Mouse (Mus musculus) midbrain, embryonic 11.5 days (tissue): Measurements from ENCODE around the gene Vmn1r15. TPM values are rescaled to one million over a fixed set of nuclear protein-coding genes. Genes with fewer than 3 reads are reported as not detected.

Experiments
- ATAC-seq: fragments of 200-750 bp; cut with Nextera tagmentation; 2 replicates; pipeline ENCODE4 v1.8.0; 2017; ENCODE audit warnings: moderate TSS enrichment, moderate library complexity; ENCODE audit not compliant: low FRiP score
- DNase-seq: peaks from one replicate; pipeline ENCODE4 v3.0.0; 2015; ENCODE audit warnings: low spot score; ENCODE audit errors: missing footprints
- H3K27ac ChIP-seq: fragments of 300-500 bp; sonication (generic); 2 replicates; pipeline ENCODE4 v1.5.1; 2014; ENCODE audit warnings: low read depth, low read length
- H3K27me3 ChIP-seq: fragments of 300-500 bp; sonication (generic); 2 replicates; pipeline ENCODE4 v1.6.1; 2014; ENCODE audit warnings: mild to moderate bottlenecking, low read length, moderate library complexity, mixed read lengths; ENCODE audit not compliant: control insufficient read depth, insufficient read depth
- H3K36me3 ChIP-seq: fragments of 300-500 bp; sonication (generic); 2 replicates; pipeline ENCODE4 v1.6.1; 2014; ENCODE audit warnings: mild to moderate bottlenecking, low read length, moderate library complexity, mixed read lengths; ENCODE audit not compliant: control insufficient read depth, insufficient read depth
- H3K4me1 ChIP-seq: fragments of 300-500 bp; sonication (generic); 2 replicates; pipeline ENCODE4 v1.6.1; 2014; ENCODE audit warnings: low read length; ENCODE audit not compliant: control insufficient read depth, insufficient read depth
- H3K4me2 ChIP-seq: fragments of 300-500 bp; sonication (generic); 2 replicates; pipeline ENCODE4 v1.6.1; 2014; ENCODE audit warnings: mild to moderate bottlenecking, moderate library complexity
- H3K4me3 ChIP-seq: fragments of 300-500 bp; sonication (generic); 2 replicates; pipeline ENCODE4 v1.5.1; 2014; ENCODE audit warnings: low read depth, low read length
- H3K9ac ChIP-seq: fragments of 300-500 bp; sonication (generic); 2 replicates; pipeline ENCODE4 v1.6.1; 2014; ENCODE audit warnings: low read length
- H3K9me3 ChIP-seq: fragments of 300-500 bp; sonication (generic); 2 replicates; pipeline ENCODE4 v1.6.1; 2016; ENCODE audit warnings: low read length; ENCODE audit not compliant: control insufficient read depth
- WGBS: fragments of 180-500 bp; shearing (Covaris S2); extraction: QIAGEN DNeasy Blood & Tissue Kit; methylation state at CpG from one replicate; pipeline ENCODE4 v1.1.7; 2014; 5-methylcytosine and 5-hydroxymethylcytosine counted together
- polyA plus RNA-seq: library from polyadenylated mRNA; unstranded; fragments of >200 nt; fragmentation: Nextera tagmentation; extraction: Ambion mirVana; gene quantifications from 2 replicates; pipeline ENCODE4 v1.2.1, GENCODE M21; 2014

The Vmn1r15 gene
- polyA plus RNA-seq, result not detected in 2 replicates

- no peaks in the 10 kb centered on the region for H3K27me3 ChIP-seq
- no peak within 1 kb of the TSS for H3K9ac ChIP-seq
- H3K27ac ChIP-seq, result no peak within 1 kb of the TSS
- H3K4me2 ChIP-seq, result no peak within 1 kb of the TSS
- WGBS, result 82% methylated on average over 1 of the region's 1 CpGs
- ATAC-seq, result no peak
- H3K4me3 ChIP-seq, result no peak within 1 kb of the TSS
- no peak for DNase-seq
- no peaks in the 10 kb centered on the region for H3K4me1 ChIP-seq
- H3K9me3 ChIP-seq, result no peaks in the 10 kb centered on the region
- no peaks in the 10 kb centered on the region for H3K36me3 ChIP-seq
Measured at GRCm38 (mm10) chr6:57257652-57258051, at the start of gene Vmn1r15. Gene Vmn1r15, plus strand, starts transcription at chr6:57257952.

- Histone ChIP-seq H3K4me1 (no peaks in the 10 kb centered on the region), H3K4me2 (no peak within 1 kb of the TSS), H3K27ac (no peak within 1 kb of the TSS), H3K4me3 (no peak within 1 kb of the TSS), H3K9ac (no peak within 1 kb of the TSS), H3K27me3 (no peaks in the 10 kb centered on the region), H3K36me3 (no peaks in the 10 kb centered on the region), H3K9me3 (no peaks in the 10 kb centered on the region)
- ATAC-seq, result no peak
- DNase-seq, result no peak
- 92% methylated on average over 3 of the region's 3 CpGs for WGBS
Measured at GRCm38 (mm10) chr6:57231386-57231785, 26.4 kb upstream of the Vmn1r15 start, which contains the start of gene Vmn1r14. Gene Vmn1r14, plus strand, starts transcription at chr6:57231686.

GRCm38 (mm10) chr6:57260990-57261389 lies 3.2 kb downstream of the Vmn1r15 start:
- no peaks in the 10 kb centered on the region for H3K36me3 ChIP-seq
- no peaks in the 10 kb centered on the region for H3K4me1 ChIP-seq
- no peaks in the 10 kb centered on the region for H3K9me3 ChIP-seq
- H3K4me2 ChIP-seq, result no peak overlapping the region
- H3K27me3 ChIP-seq, result no peaks in the 10 kb centered on the region
- no peak for DNase-seq
- 87% methylated on average over 2 of the region's 2 CpGs for WGBS
- H3K4me3 ChIP-seq, result no peak overlapping the region
- no peak overlapping the region for H3K27ac ChIP-seq
- no peak overlapping the region for H3K9ac ChIP-seq
- no peak for ATAC-seq

GRCm38 (mm10) chr6:57271881-57272280 lies 14.1 kb downstream of the Vmn1r15 start:
- H3K9ac ChIP-seq, result no peak overlapping the region
- H3K9me3 ChIP-seq, result no peaks in the 10 kb centered on the region
- H3K36me3 ChIP-seq, result no peaks in the 10 kb centered on the region
- no peak for ATAC-seq
- no peak overlapping the region for H3K27ac ChIP-seq
- H3K4me2 ChIP-seq, result no peak overlapping the region
- H3K4me3 ChIP-seq, result no peak overlapping the region
- H3K4me1 ChIP-seq, result no peaks in the 10 kb centered on the region
- no peak for DNase-seq
- 79% methylated on average over 3 of the region's 3 CpGs for WGBS
- H3K27me3 ChIP-seq, result no peaks in the 10 kb centered on the region

- ATAC-seq (no peak), DNase-seq (no peak)
- H3K9me3 ChIP-seq, result no peaks in the 10 kb centered on the region
Measured at GRCm38 (mm10) chr6:57272517-57272916, 14.8 kb downstream of the Vmn1r15 start.

GRCm38 (mm10) chr6:57278952-57279351 lies 21.2 kb downstream of the Vmn1r15 start:
- no peaks in the 10 kb centered on the region for H3K9me3 ChIP-seq
- no peaks in the 10 kb centered on the region for H3K36me3 ChIP-seq
- ATAC-seq (no peak), DNase-seq (no peak)
- no peaks in the 10 kb centered on the region for H3K4me1 ChIP-seq
- H3K4me3 ChIP-seq, result no peak overlapping the region
- no peaks in the 10 kb centered on the region for H3K27me3 ChIP-seq
- no peak overlapping the region for H3K4me2 ChIP-seq
- H3K27ac ChIP-seq, result no peak overlapping the region
- no peak overlapping the region for H3K9ac ChIP-seq

More at GRCm38 (mm10) chr6:57272517-57272916, 14.8 kb downstream of the Vmn1r15 start:
- H3K4me1 ChIP-seq, result no peaks in the 10 kb centered on the region
- H3K9ac ChIP-seq, result no peak overlapping the region
- no peaks in the 10 kb centered on the region for H3K36me3 ChIP-seq
- no peak overlapping the region for H3K27ac ChIP-seq
- no peak overlapping the region for H3K4me3 ChIP-seq
- H3K4me2 ChIP-seq, result no peak overlapping the region
- H3K27me3 ChIP-seq, result no peaks in the 10 kb centered on the region

Other genes starting within 250 kb of the Vmn1r15 start
- gene Vmn1r7, start 232.6 kb upstream of the Vmn1r15 start, polyA plus RNA-seq, result not detected in 2 replicates
- gene Vmn1r8, start 225.7 kb upstream of the Vmn1r15 start, polyA plus RNA-seq, result not detected in 2 replicates
- not detected in 2 replicates for gene Vmn1r9, start 191.2 kb upstream of the Vmn1r15 start, polyA plus RNA-seq
- not detected in 2 replicates for gene Vmn1r10, start 148.5 kb upstream of the Vmn1r15 start, polyA plus RNA-seq
- not detected in 2 replicates for gene Vmn1r11, start 124.5 kb upstream of the Vmn1r15 start, polyA plus RNA-seq
- gene Vmn1r12, start 101.0 kb upstream of the Vmn1r15 start, polyA plus RNA-seq, result not detected in 2 replicates
- not detected in 2 replicates for gene Vmn1r13, start 54.7 kb upstream of the Vmn1r15 start, polyA plus RNA-seq
- gene Vmn1r14, start 26.3 kb upstream of the Vmn1r15 start, polyA plus RNA-seq, result not detected in 2 replicates
- not detected in 2 replicates for gene Vmn1r16, start 71.5 kb downstream of the Vmn1r15 start, polyA plus RNA-seq
- gene Vmn1r17, start 105.8 kb downstream of the Vmn1r15 start, polyA plus RNA-seq, result not detected in 2 replicates
- gene Vmn1r18, start 137.8 kb downstream of the Vmn1r15 start, polyA plus RNA-seq, result not detected in 2 replicates
- not detected in 2 replicates for gene Vmn1r19, start 145.8 kb downstream of the Vmn1r15 start, polyA plus RNA-seq
- gene Vmn1r20, start 171.0 kb downstream of the Vmn1r15 start, polyA plus RNA-seq, result not detected in 2 replicates